Mouse (Mus musculus): ENCODE data around the gene Bcl2l12.

GRCm38 (mm10) chr7:45045741-45046140 lies 47.2 kb upstream of the Bcl2l12 start:
- TF ChIP-seq CTCF (IDR thresholded peaks at IDR 0.05; ENCODE audit: low read depth), result no peak
- TF ChIP-seq EP300 (IDR thresholded peaks at IDR 0.05; ENCODE audit: low read depth), result no peak

All from heart, postnatal 0 days (tissue).